Mouse (Mus musculus): ENCODE measurements around the gene Olfr1564.
"Not testable (repeated sequence)": the region's sequence is repeated elsewhere in the genome, so short reads cannot be mapped to it uniquely, and the experiment has no call there.

Gene Olfr1564

GRCm38 (mm10) chr17:33221590-33221989 lies at the start of gene Olfr1564:
Gene Olfr1564, minus strand, starts transcription at chr17:33221690.
- DNase-seq (ENCODE audit: low spot score in 2 of 2) = no peak

DNA sequence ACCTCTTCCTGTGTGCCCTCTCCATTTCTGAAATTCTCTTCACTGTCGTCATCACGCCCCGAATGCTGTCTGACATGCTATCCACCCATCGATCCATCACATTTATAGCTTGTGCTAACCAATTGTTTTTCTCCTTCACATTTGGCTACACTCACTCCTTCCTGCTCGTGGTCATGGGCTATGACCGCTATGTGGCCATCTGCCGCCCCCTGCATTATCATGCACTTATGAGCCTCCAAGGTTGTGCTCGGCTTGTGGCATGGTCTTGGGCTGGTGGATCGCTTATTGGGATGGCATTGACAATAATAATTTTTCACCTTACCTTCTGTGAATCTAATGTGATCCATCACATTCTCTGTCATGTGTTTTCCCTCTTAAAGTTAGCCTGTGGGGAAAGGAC lies 47.4 kb upstream of the Olfr1564 start:
- DNase-seq (ENCODE audit: low spot score in 2 of 2) = no peak

GRCm38 (mm10) chr17:33264376-33264775 lies 42.9 kb upstream of the Olfr1564 start, which contains the start of gene Olfr63:
Gene Olfr63, plus strand, starts transcription at chr17:33264676.
- DNase-seq (ENCODE audit: low spot score in 2 of 2) = no peak

- DNase-seq (ENCODE audit: low spot score in 2 of 2) = not testable (repeated sequence)
Observed at GRCm38 (mm10) chr17:33255319-33255657, 33.8 kb upstream of the Olfr1564 start.

- not testable (repeated sequence) for DNase-seq (ENCODE audit: low spot score in 2 of 2)
Observed at GRCm38 (mm10) chr17:33254530-33255318, 33.2 kb upstream of the Olfr1564 start, which contains the start of gene Zfp955a. Gene Zfp955a, minus strand, starts transcription at chr17:33255145.

DNA sequence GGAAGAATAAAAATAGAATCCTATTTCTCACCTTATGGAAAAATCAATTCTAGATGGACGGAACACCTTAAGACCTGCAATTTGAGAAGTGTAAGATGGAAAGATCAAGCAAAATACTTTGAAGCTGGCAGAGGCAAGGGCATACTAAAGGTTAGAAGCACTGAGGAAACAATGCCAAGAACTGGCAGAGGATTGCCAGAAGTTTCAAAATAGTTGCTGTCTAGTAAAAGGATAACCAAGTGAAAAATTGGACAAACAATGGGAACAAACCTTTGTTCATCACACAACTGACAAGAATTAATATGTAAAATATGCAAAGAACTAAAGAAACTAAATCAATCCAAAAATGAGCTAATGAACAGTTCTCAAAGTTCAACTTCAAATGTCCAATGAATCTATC lies 15.2 kb upstream of the Olfr1564 start:
- not testable (repeated sequence) for DNase-seq (ENCODE audit: low spot score in 2 of 2)

DNA sequence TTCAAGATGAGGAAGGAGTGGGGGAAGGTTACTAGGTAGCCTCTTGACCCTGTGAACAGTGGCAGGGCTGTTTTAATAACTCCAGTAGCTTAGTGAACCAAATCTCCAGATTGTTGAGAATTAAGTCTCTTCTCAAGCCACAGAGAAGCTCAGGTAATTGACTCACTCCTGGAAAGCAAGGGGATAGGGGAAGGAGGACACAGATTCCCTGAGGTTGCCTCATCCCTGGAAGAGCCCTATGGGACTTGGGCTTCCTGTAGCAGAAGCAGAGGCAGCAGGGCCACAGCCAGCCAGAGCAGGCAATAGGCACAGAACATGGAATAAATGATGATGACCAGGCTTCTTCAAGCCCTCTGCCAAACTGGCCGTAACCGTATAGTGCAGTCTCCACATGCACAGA lies 30.5 kb downstream of the Olfr1564 start, which contains the start of gene Olfr239:
Gene Olfr239, plus strand, starts transcription at position 301 of the 400 bp plus-strand sequence.
- not testable (repeated sequence) for DNase-seq (ENCODE audit: low spot score in 2 of 2)

DNA sequence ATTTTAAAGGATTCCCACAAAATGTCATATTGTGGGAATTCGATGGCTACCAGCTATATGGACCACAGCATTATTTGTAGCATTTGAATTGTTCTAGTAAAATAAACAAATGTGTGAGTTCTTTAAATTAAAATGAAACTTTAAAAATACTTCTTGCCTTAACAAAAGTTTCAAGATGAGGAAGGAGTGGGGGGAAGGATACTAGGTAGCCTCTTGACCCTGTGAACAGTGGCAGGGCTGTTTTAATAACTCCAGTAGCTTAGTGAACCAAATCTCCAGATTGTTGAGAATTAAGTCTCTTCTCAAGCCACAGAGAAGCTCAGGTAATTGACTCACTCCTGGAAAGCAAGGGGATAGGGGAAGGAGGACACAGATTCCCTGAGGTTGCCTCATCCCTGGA lies 53.3 kb downstream of the Olfr1564 start, which contains the start of gene Olfr55:
Gene Olfr55, plus strand, starts transcription at position 301 of the 400 bp plus-strand sequence.
- DNase-seq (ENCODE audit: low spot score in 2 of 2) = not testable (repeated sequence)

Measured in spleen, postnatal 14 days (tissue).